Mouse (Mus musculus) hindbrain, embryonic 15.5 days (tissue): ENCODE data around the gene Il12b. TPM values are rescaled to one million over a fixed set of nuclear protein-coding genes. Genes with fewer than 3 reads are reported as not detected.

ENCODE experiments used
- ATAC-seq: fragments of 200-750 bp; cut with Nextera tagmentation; 2 replicates; pipeline ENCODE4 v1.8.0; 2017; ENCODE audit warnings: low read depth, moderate number of reproducible peaks, moderate TSS enrichment; ENCODE audit not compliant: low FRiP score
- H3K27ac ChIP-seq: fragments of 300-500 bp; sonication (generic); replicated peaks from 2 replicates; pipeline ENCODE4 v1.5.1; 2015; ENCODE audit warnings: mild to moderate bottlenecking, inconsistent platforms
- H3K27me3 ChIP-seq: fragments of 300-500 bp; sonication (generic); 2 replicates; pipeline ENCODE4 v1.6.1; 2015; ENCODE audit warnings: control low read depth, inconsistent platforms
- H3K36me3 ChIP-seq: fragments of 300-500 bp; sonication (generic); 2 replicates; pipeline ENCODE4 v1.6.1; 2015; ENCODE audit warnings: control low read depth, inconsistent platforms
- H3K4me1 ChIP-seq: fragments of 300-500 bp; sonication (generic); replicated peaks from 2 replicates; pipeline ENCODE4 v1.6.1; 2015; ENCODE audit warnings: control low read depth, inconsistent platforms
- H3K4me2 ChIP-seq: fragments of 300-500 bp; sonication (generic); 2 replicates; pipeline ENCODE4 v1.6.1; 2015; ENCODE audit warnings: moderate library complexity, mild to moderate bottlenecking, inconsistent platforms
- H3K4me3 ChIP-seq: fragments of 300-500 bp; sonication (generic); 2 replicates; pipeline ENCODE4 v1.5.1; 2015; ENCODE audit warnings: mild to moderate bottlenecking, inconsistent platforms
- H3K9ac ChIP-seq: fragments of 300-500 bp; sonication (generic); 2 replicates; pipeline ENCODE4 v1.6.1; 2015; ENCODE audit warnings: inconsistent platforms
- H3K9me3 ChIP-seq: fragments of 300-500 bp; sonication (generic); 2 replicates; pipeline ENCODE4 v1.6.1; 2016; ENCODE audit warnings: control low read depth, inconsistent platforms
- WGBS: fragments of 180-500 bp; shearing (Covaris S2); methylation state at CpG from one replicate; pipeline ENCODE4 v1.1.7; 2015; 5-methylcytosine and 5-hydroxymethylcytosine counted together
- polyA plus RNA-seq: library from polyadenylated mRNA; unstranded; fragments of >200 nt; fragmentation: Nextera tagmentation; extraction: Ambion mirVana; gene quantifications from 2 replicates; pipeline ENCODE4 v1.2.1, GENCODE M21; 2015

The Il12b gene
- polyA plus RNA-seq, 1 experiment from 2014 or later: not detected

GRCm38 (mm10) chr11:44395401-44395800 lies 4.5 kb upstream of the Il12b start:
- no peak overlapping the region for H3K27ac ChIP-seq
- 84% methylated on average over 4 of the region's 4 CpGs for WGBS
- H3K9me3 ChIP-seq: no peaks in the 10 kb centered on the region
- no peak overlapping the region for H3K4me2 ChIP-seq
- H3K36me3 ChIP-seq: no peaks in the 10 kb centered on the region
- H3K4me3 ChIP-seq: no peak overlapping the region
- no peak overlapping the region for H3K9ac ChIP-seq
- 0 out of 2 replicates have a peak, but pooled peaks cover 3% of the 10 kb centered on the region for H3K27me3 ChIP-seq
- peaks cover 10% of the 10 kb centered on the region for H3K4me1 ChIP-seq
- no peak for ATAC-seq

- Histone ChIP-seq H3K4me3 (no peak overlapping the region), H3K4me1 (peaks cover 10% of the 10 kb centered on the region), H3K4me2 (no peak overlapping the region), H3K9me3 (no peaks in the 10 kb centered on the region), H3K9ac (no peak overlapping the region), H3K36me3 (no peaks in the 10 kb centered on the region), H3K27me3 (0 out of 2 replicates have a peak, but pooled peaks cover 3% of the 10 kb centered on the region), H3K27ac (no peak overlapping the region)
- no peak for ATAC-seq
- 79% methylated on average over 3 of the region's 3 CpGs for WGBS
Observed at GRCm38 (mm10) chr11:44397551-44397950, 2.3 kb upstream of the Il12b start.

- Histone ChIP-seq H3K36me3 (no peaks in the 10 kb centered on the region), H3K4me1 (peaks cover 10% of the 10 kb centered on the region), H3K27me3 (0 out of 2 replicates have a peak, but pooled peaks cover 3% of the 10 kb centered on the region), H3K27ac (no peak overlapping the region), H3K4me3 (no peak overlapping the region), H3K9ac (no peak overlapping the region), H3K4me2 (peak overlapping the region; percentile 78; the same call in 1 of the 2 replicates), H3K9me3 (no peaks in the 10 kb centered on the region)
- no peak for ATAC-seq
- WGBS: 68% methylated on average over 6 of the region's 6 CpGs
Observed at GRCm38 (mm10) chr11:44398356-44398755, 1.5 kb upstream of the Il12b start.

- Histone ChIP-seq H3K4me2 (peak overlapping the region; percentile 78), H3K36me3 (no peaks in the 10 kb centered on the region), H3K9me3 (no peaks in the 10 kb centered on the region), H3K9ac (peak overlapping the region; percentile 20), H3K27me3 (0 out of 2 replicates have a peak, but pooled peaks cover 3% of the 10 kb centered on the region), H3K4me3 (peak overlapping the region; percentile 37), H3K4me1 (peaks cover 10% of the 10 kb centered on the region), H3K27ac (no peak overlapping the region)
- peak; percentile 82 for ATAC-seq
- 3% methylated on average over 20 of the region's 20 CpGs for WGBS
Observed at GRCm38 (mm10) chr11:44398782-44399225, 1.1 kb upstream of the Il12b start.

GRCm38 (mm10) chr11:44401635-44402548 lies 2.0 kb downstream of the Il12b start:
- Histone ChIP-seq H3K4me1 (peaks cover 13% of the 10 kb centered on the region), H3K36me3 (no peaks in the 10 kb centered on the region), H3K4me2 (no peak overlapping the region), H3K9me3 (no peaks in the 10 kb centered on the region), H3K27me3 (0 out of 2 replicates have a peak, but pooled peaks cover 3% of the 10 kb centered on the region), H3K27ac (no peak overlapping the region), H3K4me3 (no peak overlapping the region), H3K9ac (no peak overlapping the region)
- WGBS: 42% methylated on average over 5 of the region's 5 CpGs
- peak; percentile 74 for ATAC-seq

- H3K4me3 ChIP-seq: no peak overlapping the region
- no peaks in the 10 kb centered on the region for H3K9me3 ChIP-seq
- H3K27ac ChIP-seq: no peak overlapping the region
- 0 out of 2 replicates have a peak, but pooled peaks cover 4% of the 10 kb centered on the region for H3K4me1 ChIP-seq
- 92% methylated on average over 4 of the region's 4 CpGs for WGBS
- H3K4me2 ChIP-seq: no peak overlapping the region
- ATAC-seq: no peak
- no peaks in the 10 kb centered on the region for H3K36me3 ChIP-seq
- 0 out of 2 replicates have a peak, but pooled peaks cover under 1% of the 10 kb centered on the region for H3K27me3 ChIP-seq
- no peak overlapping the region for H3K9ac ChIP-seq
Observed at GRCm38 (mm10) chr11:44405113-44405512, 5.2 kb downstream of the Il12b start.

- Histone ChIP-seq H3K36me3 (no peaks in the 10 kb centered on the region), H3K27ac (no peak overlapping the region), H3K27me3 (no peaks in the 10 kb centered on the region), H3K4me1 (0 out of 2 replicates have a peak, but pooled peaks cover 4% of the 10 kb centered on the region), H3K4me2 (no peak overlapping the region), H3K9me3 (no peaks in the 10 kb centered on the region), H3K9ac (no peak overlapping the region), H3K4me3 (no peak overlapping the region)
- 31% methylated on average over 1 of the region's 1 CpGs for WGBS
- ATAC-seq: no peak
Observed at GRCm38 (mm10) chr11:44405961-44406360, 6.1 kb downstream of the Il12b start.

GRCm38 (mm10) chr11:44406457-44406856 lies 6.6 kb downstream of the Il12b start:
- no peaks in the 10 kb centered on the region for H3K27me3 ChIP-seq
- no peak overlapping the region for H3K4me3 ChIP-seq
- no peaks in the 10 kb centered on the region for H3K36me3 ChIP-seq
- no peak overlapping the region for H3K9ac ChIP-seq
- no peak for ATAC-seq
- H3K4me1 ChIP-seq: 0 out of 2 replicates have a peak, but pooled peaks cover 4% of the 10 kb centered on the region
- 76% methylated on average over 5 of the region's 5 CpGs for WGBS
- H3K9me3 ChIP-seq: no peaks in the 10 kb centered on the region
- no peak overlapping the region for H3K27ac ChIP-seq
- H3K4me2 ChIP-seq: no peak overlapping the region

GRCm38 (mm10) chr11:44408626-44409025 lies 8.8 kb downstream of the Il12b start:
- Histone ChIP-seq H3K36me3 (no peaks in the 10 kb centered on the region), H3K9me3 (no peaks in the 10 kb centered on the region), H3K27me3 (no peaks in the 10 kb centered on the region), H3K4me2 (no peak overlapping the region), H3K27ac (no peak overlapping the region), H3K4me1 (0 out of 2 replicates have a peak, but pooled peaks cover 4% of the 10 kb centered on the region), H3K4me3 (no peak overlapping the region), H3K9ac (no peak overlapping the region)
- WGBS: 23% methylated on average over 5 of the region's 5 CpGs
- no peak for ATAC-seq

GRCm38 (mm10) chr11:44410413-44410812 lies 10.6 kb downstream of the Il12b start:
- Histone ChIP-seq H3K4me3 (no peak overlapping the region), H3K9me3 (no peaks in the 10 kb centered on the region), H3K4me2 (no peak overlapping the region), H3K27me3 (no peaks in the 10 kb centered on the region), H3K4me1 (0 out of 2 replicates have a peak, but pooled peaks cover 4% of the 10 kb centered on the region), H3K27ac (no peak overlapping the region), H3K9ac (no peak overlapping the region), H3K36me3 (no peaks in the 10 kb centered on the region)
- no peak for ATAC-seq
- 69% methylated on average over 3 of the region's 3 CpGs for WGBS

GRCm38 (mm10) chr11:44412276-44412675 lies 12.4 kb downstream of the Il12b start:
- no peaks in the 10 kb centered on the region for H3K36me3 ChIP-seq

GRCm38 (mm10) chr11:44413371-44413770 lies 13.5 kb downstream of the Il12b start:
- no peak for ATAC-seq
- Histone ChIP-seq H3K4me3 (no peak overlapping the region), H3K9me3 (no peaks in the 10 kb centered on the region), H3K4me1 (no peaks in the 10 kb centered on the region), H3K4me2 (no peak overlapping the region), H3K27ac (no peak overlapping the region), H3K9ac (no peak overlapping the region), H3K36me3 (no peaks in the 10 kb centered on the region), H3K27me3 (no peaks in the 10 kb centered on the region)
- 71% methylated on average over 3 of the region's 3 CpGs for WGBS

More at GRCm38 (mm10) chr11:44412276-44412675, 12.4 kb downstream of the Il12b start:
- H3K27ac ChIP-seq: no peak overlapping the region
- H3K4me3 ChIP-seq: no peak overlapping the region
- H3K4me2 ChIP-seq: no peak overlapping the region
- H3K9me3 ChIP-seq: no peaks in the 10 kb centered on the region
- H3K4me1 ChIP-seq: no peaks in the 10 kb centered on the region
- H3K9ac ChIP-seq: no peak overlapping the region
- 87% methylated on average over 8 of the region's 8 CpGs for WGBS
- H3K27me3 ChIP-seq: no peaks in the 10 kb centered on the region
- no peak for ATAC-seq
